Mouse (Mus musculus): ENCODE data around the gene Olfr312.

GRCm38 (mm10) chr11:58801558-58802228 lies 27.3 kb upstream of the Olfr312 start, which contains the start of gene Fam183b:
- no peak for TF ChIP-seq GATA1 (IDR thresholded peaks at IDR 0.05; ENCODE audit: borderline replicate concordance, low read length)
- TF ChIP-seq FLI1 (IDR thresholded peaks at IDR 0.05; ENCODE audit: low read length), result no peak

Measured in megakaryocyte, embryonic 14.5 days (primary cell).